Mouse (Mus musculus): Measurements from ENCODE around the gene Cldn19.

DNA sequence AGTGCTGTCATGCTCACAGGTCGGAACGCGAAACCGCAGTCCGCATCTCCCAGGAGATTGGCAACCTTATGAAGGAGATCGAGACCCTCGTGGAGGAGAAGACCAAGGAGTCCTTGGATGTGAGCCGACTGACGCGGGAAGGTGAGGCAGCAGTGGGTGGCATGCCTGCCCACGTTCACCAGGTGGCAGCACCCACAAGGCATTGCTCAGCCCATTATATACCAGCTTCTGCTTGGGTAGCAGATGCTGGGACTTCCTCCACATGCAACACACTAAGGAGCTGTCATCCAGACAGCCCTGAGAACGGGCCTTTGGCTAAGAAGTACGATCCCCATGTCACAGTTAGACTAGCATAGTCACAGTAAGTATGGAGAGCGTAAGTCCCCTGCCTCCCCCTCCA, 13.6 kb upstream of the Cldn19 start:
- TF ChIP-seq CTCF (IDR thresholded peaks at IDR 0.05; ENCODE audit: low read depth) = peak; percentile 70
- TF ChIP-seq EP300 (optimal IDR thresholded peaks at IDR 0.05) = no peak
